Comparison of ENCODE assay signal across 28 mouse cellular contexts in genomic region chr1:128044181-128044580, GRCm38 (mm10).
"Had no signal": no experiment of that assay in that cellular context is flagged by ENCODE, and none has a peak within 500 bp of the region (broad histone marks: within the 10 kb centered on the region; RNA-seq: fewer than 3 reads in every experiment).

No protein-coding gene starts in this region.

- H3K9ac ChIP-seq: heart, embryonic 13.5 days; heart, embryonic 15.5 days; hindbrain, embryonic 12.5 days; hindbrain, embryonic 14.5 days; kidney, embryonic 15.5 days; limb, embryonic 13.5 days; limb, embryonic 15.5 days; liver, embryonic 13.5 days had no signal

- H3K4me1 ChIP-seq: hindbrain, embryonic 10.5 days; hindbrain, embryonic 12.5 days; kidney, embryonic 15.5 days; limb, embryonic 13.5 days; limb, embryonic 15.5 days had no signal

- H3K9me3 ChIP-seq: heart, embryonic 13.5 days; heart, embryonic 15.5 days; hindbrain, embryonic 10.5 days; hindbrain, embryonic 12.5 days; kidney, embryonic 15.5 days; limb, embryonic 15.5 days; liver, embryonic 13.5 days had no signal

- H3K4me3 ChIP-seq: gastrocnemius, adult 2 months; heart, adult 2 months; heart, embryonic 13.5 days; heart, embryonic 15.5 days; hindbrain, embryonic 10.5 days; hindbrain, embryonic 12.5 days; kidney, embryonic 15.5 days; limb, embryonic 13.5 days; limb, embryonic 15.5 days; liver, embryonic 13.5 days had no signal

- H3K36me3 ChIP-seq: heart, embryonic 15.5 days; hindbrain, embryonic 12.5 days; limb, embryonic 13.5 days had no signal

- DNase-seq: gastrocnemius, adult 2 months; gastrocnemius, postnatal 10 days; gastrocnemius, postnatal 25 days; heart, adult 11 months; heart, adult 2 months; heart, postnatal 14 days; heart, postnatal 36 days; kidney, adult 11 months; kidney, adult 2 months; kidney, adult 9 months; kidney, postnatal 14 days; kidney, postnatal 36 days; layer of hippocampus, adult 9-11 months; layer of hippocampus, postnatal 36 days; left cerebral cortex, postnatal 4 days; liver, embryonic 13.5 days had no signal

- ATAC-seq: hindbrain, embryonic 16.5 days; intestine, embryonic 16.5 days had no signal

- H3K27ac ChIP-seq: gastrocnemius, adult 2 months; heart, adult 2 months; heart, embryonic 13.5 days; heart, embryonic 15.5 days; hindbrain, embryonic 10.5 days; hindbrain, embryonic 12.5 days; hindbrain, embryonic 14.5 days; kidney, embryonic 15.5 days; kidney, postnatal 0 days; limb, embryonic 13.5 days; limb, embryonic 15.5 days; liver, embryonic 13.5 days had no signal

- H3K27me3 ChIP-seq: heart, embryonic 13.5 days; heart, embryonic 15.5 days; hindbrain, embryonic 12.5 days; kidney, embryonic 15.5 days; limb, embryonic 13.5 days; limb, embryonic 15.5 days; liver, embryonic 13.5 days had no signal

- H3K4me2 ChIP-seq: heart, embryonic 11.5 days; heart, embryonic 13.5 days; heart, embryonic 15.5 days; hindbrain, embryonic 12.5 days; hindbrain, embryonic 14.5 days; kidney, embryonic 15.5 days; limb, embryonic 13.5 days; limb, embryonic 15.5 days; liver, embryonic 13.5 days had no signal
